Mouse (Mus musculus) heart, postnatal 0 days (tissue): ENCODE results near the gene Trappc12.

ENCODE experiments used
- CTCF ChIP-seq: IDR thresholded peaks from 2 replicates; pipeline ENCODE4 v1.5.1; 2016; ENCODE audit warnings: antibody characterized with exemption, control low read depth, low read depth
- EP300 ChIP-seq: IDR thresholded peaks from 2 replicates; pipeline ENCODE4 v1.6.1; 2016; ENCODE audit warnings: antibody characterized with exemption, low read depth

DNA sequence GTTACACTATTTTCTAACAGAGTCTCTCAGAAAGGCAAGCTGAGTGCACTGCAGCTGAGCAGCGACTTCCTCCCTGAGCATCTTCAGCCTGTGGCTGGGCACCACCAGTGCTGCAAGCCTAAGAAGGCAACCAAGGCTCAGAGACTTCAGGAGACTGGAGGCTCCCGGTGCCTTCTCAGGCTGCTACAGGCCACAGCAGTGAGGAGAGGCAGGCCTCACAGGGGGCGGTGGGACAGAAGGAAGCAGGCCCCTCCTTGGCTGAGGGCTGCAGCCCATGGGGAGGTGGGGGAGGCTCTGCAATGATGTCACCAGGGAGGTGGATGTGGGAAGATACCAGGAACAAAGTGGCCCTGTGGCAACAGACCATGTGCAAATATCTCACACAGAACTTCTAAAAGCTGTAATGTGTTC is 50.2 kb downstream of the Trappc12 start:
- TF ChIP-seq EP300 (no peak), CTCF (no peak)
